Mouse (Mus musculus) liver, postnatal 0 days (tissue): ENCODE measurements around the gene Ggt1.

ENCODE experiments used
- CTCF ChIP-seq: sonication (generic); IDR thresholded peaks from 2 replicates; pipeline ENCODE4 v1.5.1; 2016; ENCODE audit warnings: antibody characterized with exemption, low read depth
- EP300 ChIP-seq: IDR thresholded peaks from 2 replicates; pipeline ENCODE4 v1.6.1; 2016; ENCODE audit warnings: antibody characterized with exemption, low read depth, mild to moderate bottlenecking

GRCm38 (mm10) chr10:75589129-75589528 lies 27.7 kb downstream of the Ggt1 start, which contains the start of gene Ggt5:
- TF ChIP-seq EP300 = no peak
- no peak for TF ChIP-seq CTCF
